Mouse (Mus musculus): ENCODE measurements at regions not wholly inside any gene's neighbourhood (a gene's known extent, or its start where the extent isn't known, plus 50 kb on each side); places are given as distances from the start of the nearest gene placed in this dataset.
"Not testable (repeated sequence)": the region's sequence is repeated elsewhere in the genome, so short reads cannot be mapped to it uniquely, and the experiment has no call there.

DNA sequence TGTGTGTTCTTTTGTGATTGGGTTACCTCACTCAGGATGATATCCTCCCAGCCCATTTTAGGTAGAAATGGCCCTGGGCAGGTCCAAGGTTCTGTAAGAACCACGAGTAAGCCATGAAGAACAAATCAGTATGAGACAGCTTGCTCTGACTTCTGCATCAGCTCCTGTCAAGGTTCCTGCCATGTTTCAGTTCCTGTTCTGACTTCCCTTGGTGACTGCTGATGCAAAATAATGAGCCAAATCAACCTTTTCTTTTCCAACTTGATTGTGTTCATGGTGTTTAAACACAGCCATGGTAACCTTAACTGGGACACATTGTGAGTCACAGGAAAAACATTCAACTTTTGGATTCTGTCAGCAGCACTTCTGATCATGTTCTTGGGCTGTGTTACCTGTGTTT is 667.4 kb upstream of the Igfbp7 start:
- no peak for DNase-seq (ENCODE audit: low spot score in 2 of 2)

DNA sequence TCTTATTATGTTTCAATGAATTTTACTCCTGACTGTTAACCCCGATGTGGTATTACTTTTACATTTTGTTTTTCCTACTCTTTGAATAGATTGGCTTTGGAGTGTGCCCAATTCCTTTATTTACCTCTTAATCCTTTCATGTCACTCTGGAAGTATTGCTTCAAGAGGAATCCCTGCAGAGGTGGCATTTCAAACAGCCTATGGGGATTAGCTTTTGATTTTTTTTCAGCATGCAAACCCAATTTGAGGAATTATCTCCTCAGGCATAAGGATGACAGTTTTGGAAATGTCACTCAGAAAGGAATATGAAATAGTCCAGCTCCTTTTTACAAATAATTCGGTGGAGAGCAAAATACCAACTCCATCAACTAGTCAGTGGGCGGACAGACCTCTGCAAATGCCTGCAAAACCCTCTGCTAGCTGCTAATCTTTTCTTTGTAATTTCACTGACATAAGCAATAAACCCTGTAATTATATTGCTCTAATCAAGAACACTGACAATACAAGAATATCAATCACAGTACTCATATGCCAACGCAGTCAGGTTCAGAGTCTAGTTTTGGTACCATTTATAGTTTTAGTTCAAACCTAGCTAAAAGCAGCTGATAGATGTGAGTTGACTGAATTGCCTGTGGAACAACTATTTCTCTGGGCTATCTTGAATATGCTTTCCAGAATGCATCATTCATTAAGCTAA is 624.9 kb upstream of the Igfbp7 start:
- no peak for DNase-seq (ENCODE audit: low spot score in 2 of 2)

DNA sequence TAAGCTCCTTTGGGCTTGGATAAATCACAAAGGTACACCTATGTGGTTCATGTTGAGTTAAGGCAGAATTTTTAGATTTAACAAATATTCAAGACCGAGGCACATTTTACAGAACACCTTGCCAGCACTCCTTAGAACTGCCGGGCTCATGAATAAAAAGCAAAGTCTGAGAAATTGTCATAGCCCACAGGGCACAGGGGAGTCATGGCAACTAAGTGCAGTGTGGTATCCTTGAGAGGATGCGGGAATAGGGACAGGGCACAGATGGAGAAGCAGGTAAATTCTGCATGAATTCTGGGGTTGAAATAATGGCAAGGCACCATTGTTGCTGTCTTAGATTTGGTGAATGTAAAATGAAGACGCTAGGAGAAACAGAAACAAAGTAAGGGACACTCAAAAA is 609.7 kb upstream of the Igfbp7 start:
- no peak for DNase-seq (ENCODE audit: low spot score in 2 of 2)

DNA sequence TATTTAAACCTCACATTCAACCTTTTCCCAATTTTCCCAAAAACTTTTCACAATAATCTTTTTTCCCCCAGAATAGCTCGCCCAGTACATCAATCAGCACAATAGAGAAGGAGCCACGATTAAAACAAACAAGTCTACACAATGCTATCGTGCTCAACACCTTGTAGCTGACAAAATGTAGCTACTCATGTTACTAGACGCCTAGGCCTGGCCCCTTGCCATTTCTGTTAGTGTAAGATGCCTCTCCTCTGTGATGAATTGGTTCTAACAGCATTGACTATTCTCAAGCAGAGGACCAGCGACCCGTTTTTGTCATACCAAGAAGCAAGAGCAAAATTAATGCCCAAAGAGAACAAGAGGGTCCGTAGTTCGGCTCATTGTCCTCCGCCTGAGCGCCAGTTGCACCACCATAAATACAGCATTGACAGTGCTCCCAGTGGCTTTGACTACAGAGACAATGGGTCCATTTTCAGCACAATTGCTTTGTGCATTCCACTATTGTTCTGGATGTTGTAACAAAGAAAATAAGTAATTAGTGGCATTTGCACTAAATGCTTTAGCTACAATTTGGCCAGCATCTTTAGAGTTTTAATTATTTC is 578.7 kb upstream of the Igfbp7 start:
- DNase-seq (ENCODE audit: low spot score in 2 of 2): no peak

DNA sequence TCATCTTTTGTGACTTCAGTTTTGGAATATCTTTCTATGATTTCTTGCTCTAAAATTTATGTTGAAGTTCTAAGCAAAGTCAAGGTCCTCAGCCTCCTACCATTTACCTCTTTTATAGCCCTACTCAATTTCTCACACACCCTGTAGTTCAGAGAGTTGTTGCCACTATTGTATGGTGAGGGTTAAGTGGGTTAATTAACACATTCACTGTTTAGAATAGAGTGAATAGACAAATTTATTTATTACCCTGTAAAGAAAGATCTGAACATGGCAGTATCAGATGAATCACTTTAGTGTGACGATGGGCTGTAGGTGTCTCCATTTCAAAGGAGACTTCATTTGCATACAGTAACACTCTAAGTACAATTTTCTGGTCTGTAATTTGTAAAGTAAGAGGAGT is 577.4 kb upstream of the Igfbp7 start:
- no peak for DNase-seq (ENCODE audit: low spot score in 2 of 2)

DNA sequence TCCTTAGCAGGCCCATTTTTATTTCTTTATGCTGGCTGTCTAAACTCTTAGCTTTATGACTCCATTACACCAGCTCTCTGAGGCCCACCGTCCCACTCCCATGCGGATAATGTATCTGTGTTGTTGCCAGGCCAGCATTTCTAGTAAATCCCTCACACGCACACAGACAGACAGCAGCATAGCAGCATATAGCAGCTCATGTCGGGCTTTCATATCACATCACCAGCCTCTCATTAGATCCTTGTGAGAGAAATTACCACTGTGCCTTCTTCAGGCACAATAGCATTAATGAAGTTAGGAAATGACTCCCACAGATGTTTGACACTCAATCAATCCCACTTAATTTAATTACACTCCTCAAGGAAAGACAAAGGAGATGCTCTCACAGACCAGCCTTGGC is 532.2 kb upstream of the Igfbp7 start:
- DNase-seq (ENCODE audit: low spot score in 2 of 2): not testable (repeated sequence)

DNA sequence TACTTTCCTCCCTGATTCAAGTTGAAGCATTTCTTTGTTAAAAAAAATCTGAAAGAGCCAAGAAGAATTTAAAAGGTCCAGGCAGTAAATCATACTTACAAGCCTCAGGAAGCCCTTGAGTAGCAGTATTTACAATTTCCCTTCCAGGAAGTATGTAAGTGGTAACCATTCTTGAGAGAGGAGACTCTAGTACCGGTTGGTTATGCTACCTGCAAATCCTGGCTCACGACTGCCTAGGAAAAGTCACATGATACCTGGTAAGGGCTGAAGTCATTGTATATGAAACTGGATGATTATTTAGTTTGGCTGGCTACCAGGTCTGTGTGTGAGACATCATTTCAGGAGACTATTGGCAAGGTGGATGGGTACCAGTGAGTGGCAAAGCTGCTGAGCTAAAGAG is 524.0 kb upstream of the Igfbp7 start:
- DNase-seq (ENCODE audit: low spot score in 2 of 2): no peak

DNA sequence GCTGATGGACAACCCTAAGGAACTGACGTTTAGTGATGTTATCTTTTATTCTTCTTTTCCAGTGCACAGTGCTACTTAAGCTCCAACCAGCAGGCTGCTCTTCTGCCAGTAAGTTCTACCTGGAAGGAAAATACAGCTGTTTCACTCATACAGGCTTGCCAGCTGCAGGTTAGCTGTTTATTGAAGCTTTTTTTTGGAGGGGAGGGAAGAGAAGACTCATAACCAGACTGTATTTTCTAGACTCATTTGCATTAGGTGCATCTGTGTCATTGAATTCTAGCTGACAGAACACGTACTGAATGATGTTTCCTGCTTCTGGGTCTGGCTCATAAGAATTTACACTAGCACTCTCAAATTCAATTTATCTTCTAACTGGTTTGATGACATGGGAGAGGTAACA is 513.3 kb upstream of the Igfbp7 start:
- DNase-seq (ENCODE audit: low spot score in 2 of 2): no peak

DNA sequence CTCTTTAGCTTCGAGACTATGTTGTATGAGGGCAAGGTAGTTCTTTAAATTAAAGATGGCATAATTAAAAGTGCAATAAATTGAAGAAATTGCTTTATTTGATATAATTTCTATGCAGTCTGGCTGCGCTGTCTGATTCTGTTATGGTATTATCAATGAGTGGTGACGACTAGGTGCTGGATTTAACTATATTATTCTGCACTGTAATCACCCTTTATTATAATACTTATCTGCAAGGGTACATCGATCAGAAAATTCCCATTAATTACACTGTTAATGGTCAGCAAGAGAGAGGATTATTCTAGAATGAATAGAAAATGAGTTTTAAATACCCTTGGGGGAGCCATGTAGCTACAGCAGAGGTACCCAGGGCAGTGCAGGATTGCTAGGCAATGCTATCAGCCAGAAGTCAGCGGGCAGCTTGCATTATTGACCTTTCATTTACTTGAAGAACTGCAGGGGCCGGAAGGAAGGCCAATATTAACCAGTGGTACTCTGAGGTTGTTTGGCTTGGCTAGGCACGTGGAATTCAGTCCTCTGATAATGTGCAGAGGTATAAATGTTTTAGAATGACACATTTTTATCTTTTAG is 509.3 kb upstream of the Igfbp7 start:
- no peak for DNase-seq (ENCODE audit: low spot score in 2 of 2)

DNA sequence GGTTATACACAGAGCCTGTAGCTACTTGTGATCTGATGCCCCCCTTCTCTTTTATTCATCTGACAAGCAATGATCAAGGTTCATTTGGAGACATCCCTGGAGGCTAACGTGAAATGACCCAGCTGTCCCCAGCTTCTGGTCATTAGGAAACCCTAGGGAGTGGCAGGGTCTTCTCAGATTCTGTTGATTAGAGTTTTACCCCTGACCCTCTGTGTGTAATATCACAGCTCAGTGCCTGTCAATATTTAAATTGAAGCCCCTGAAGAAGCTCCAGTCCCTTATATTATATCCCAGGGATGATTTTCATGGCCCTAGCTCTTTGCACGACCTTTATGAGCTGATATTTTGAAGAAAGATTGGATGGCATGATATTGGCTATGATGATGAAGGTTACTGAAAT is 508.5 kb upstream of the Igfbp7 start:
- no peak for DNase-seq (ENCODE audit: low spot score in 2 of 2)

DNA sequence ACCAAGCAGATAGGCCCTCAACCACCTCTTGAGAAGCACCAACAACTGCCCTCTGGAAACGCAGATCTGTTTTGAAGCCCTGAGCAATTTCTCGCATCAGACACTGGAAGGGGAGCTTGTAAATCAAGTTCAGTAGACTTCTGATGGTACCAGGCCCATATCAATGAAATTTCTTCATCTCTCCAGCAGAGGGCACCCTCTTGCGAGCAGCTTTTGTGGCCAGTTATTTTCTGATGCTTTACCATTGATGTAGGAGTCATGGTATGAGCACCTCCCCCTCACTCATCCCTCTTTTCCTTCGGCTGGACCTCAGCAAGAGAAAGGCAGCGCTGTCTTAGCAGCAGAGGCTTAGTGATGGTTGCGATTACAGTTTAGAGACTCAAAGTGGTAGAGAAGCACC is 501.4 kb upstream of the Igfbp7 start:
- peak; percentile 14 to 20 for DNase-seq (ENCODE audit: low spot score in 2 of 2)

DNA sequence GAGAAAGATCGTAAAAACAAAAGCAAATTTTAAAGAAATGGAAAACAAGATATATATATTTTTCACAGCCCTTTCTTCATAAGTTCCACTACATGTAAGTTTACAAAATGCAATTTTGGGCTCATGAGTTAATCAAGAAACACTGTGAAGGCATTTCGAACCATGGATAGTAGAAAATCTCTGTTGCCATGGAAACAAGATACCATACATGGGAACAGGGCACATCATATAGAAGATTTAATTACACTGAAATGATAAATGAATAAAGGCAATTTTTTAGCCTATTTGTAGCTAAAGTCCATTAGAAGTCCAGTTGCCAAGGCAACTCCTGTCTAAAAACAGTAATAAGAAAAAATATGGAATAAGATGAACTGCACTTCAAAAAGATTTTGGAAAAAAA is 484.2 kb upstream of the Igfbp7 start:
- DNase-seq (ENCODE audit: low spot score in 2 of 2): not testable (repeated sequence)

DNA sequence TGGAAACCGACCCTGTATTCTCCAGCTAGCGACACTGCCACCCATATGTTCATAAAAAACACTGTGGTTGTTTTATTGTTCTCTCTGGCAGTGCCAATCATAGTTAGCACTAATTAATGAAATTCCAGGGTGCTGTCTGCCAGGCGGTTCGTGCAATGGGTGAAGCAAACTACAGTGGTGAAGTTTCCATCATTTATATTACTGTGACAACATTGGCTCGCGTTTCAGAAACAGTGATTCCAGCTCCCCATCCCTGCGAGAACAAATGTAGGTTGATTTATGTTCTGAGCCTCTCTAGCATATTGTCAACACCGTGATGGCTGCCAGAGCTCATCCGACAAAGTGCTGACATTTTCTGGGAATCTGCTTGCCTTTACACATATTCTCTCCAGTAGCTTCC is 480.7 kb upstream of the Igfbp7 start:
- DNase-seq (ENCODE audit: low spot score in 2 of 2): peak; percentile 39 to 59

DNA sequence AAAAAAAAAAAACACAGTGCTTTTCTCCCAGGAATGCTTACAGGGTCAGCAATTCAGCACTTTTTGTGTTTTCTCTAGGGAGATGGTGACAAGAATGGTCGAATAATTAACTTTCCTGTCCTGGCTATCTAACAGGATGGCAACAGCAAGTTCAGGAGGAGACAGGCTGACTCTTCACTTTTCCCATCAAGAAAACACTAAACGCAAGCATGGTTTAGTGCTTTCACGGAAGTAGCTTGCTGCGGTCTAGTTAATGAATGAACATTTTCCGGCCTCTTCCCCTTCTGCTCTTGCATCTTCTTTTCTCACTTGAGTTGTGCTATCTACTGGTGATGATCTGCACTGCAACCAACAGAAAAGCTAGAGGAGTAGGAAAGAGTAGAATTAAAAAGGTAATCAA is 463.6 kb upstream of the Igfbp7 start:
- DNase-seq (ENCODE audit: low spot score in 2 of 2): no peak

DNA sequence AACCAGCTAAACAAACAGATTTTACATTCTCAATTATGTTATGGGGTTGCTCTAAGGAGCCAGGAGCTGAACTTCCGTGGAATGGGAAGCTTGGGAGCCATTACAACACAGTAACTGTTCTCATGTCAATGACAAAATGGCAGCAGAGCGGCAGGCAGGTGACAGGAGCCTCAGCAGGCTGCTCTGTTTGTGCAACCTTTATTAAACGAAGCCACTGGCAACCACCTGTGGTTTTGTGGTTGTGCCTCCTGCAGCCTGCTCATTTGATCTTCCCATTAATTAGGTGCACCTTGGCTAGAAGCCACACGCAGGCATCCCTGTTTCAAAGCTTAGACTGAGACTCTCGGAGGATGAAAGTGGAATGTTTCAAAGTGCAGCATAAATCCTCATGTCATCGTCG is 457.5 kb upstream of the Igfbp7 start:
- no peak for DNase-seq (ENCODE audit: low spot score in 2 of 2)

DNA sequence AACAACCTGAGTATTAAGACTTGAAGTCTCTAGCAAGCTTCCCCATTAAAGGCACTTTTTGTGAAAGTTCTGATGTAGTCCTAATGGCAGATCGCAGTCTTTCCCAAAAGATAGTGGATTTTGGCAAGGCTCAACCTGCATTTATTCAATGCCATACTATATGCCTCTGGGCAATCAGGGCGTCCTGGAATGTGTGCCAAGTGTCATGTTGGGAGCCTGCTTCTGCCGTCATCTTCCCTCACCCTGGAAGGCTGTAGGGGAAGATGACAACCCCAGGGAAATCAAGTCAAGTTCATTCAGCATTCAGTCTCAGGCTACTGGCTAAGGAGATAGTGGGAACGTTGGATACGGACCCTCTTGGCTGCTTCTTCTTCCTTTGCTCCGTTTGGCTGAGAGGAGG is 447.4 kb upstream of the Igfbp7 start:
- no peak for DNase-seq (ENCODE audit: low spot score in 2 of 2)

DNA sequence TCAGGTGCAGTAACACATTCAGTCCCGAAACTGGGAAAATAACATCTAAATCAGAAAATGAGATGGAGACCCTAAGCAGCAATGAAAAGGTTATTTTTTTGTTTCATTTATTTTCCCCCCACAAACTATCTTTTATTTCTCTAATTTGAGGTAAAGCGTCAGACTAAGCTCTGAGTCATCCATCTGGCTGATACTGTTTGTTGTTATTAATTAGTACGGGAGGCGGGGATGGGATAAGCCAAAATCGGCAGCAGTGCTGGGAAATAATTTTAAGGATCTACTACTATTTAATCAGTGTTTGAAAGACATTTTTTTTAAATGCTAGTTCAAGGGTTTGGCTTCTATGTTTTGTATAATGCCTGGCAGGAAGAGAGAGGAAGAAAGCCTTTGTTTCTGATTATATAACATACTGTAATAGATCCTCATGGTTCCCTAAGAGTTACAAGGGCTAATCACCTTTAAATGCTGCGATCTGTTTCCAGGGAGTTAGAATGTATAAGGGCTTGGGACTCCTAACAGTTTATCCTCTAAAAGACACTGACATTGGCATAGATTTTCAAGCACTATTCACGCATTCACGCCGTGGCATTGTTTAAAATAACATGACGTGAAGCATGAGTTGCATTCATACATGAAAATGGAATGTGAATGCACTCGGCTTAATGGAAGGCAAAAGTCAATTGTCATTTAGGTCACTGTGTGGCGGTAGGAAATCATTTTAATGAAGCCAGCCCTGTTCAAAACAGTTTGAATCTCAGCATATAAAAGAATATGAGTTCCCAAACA is 446.4 kb upstream of the Igfbp7 start:
- no peak for DNase-seq (ENCODE audit: low spot score in 2 of 2)

DNA sequence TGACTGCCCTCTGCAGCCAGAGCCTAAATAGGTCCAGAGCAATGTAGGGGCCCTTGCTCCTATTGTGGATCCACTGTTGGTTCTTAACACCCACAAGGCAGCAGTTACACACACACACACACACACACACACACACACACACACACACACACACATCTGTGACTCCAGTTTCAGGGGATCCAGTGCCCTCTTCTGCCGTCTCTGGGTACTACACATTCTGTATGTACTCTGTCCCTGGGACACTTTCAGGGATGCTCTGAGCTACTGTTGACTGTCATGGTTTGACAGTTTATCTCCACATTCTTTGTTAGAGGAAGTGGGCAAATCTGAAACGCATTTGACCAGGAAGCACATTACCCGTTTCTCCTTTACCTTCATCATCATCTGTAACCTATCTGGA is 443.8 kb upstream of the Igfbp7 start:
- DNase-seq (ENCODE audit: low spot score in 2 of 2): no peak

DNA sequence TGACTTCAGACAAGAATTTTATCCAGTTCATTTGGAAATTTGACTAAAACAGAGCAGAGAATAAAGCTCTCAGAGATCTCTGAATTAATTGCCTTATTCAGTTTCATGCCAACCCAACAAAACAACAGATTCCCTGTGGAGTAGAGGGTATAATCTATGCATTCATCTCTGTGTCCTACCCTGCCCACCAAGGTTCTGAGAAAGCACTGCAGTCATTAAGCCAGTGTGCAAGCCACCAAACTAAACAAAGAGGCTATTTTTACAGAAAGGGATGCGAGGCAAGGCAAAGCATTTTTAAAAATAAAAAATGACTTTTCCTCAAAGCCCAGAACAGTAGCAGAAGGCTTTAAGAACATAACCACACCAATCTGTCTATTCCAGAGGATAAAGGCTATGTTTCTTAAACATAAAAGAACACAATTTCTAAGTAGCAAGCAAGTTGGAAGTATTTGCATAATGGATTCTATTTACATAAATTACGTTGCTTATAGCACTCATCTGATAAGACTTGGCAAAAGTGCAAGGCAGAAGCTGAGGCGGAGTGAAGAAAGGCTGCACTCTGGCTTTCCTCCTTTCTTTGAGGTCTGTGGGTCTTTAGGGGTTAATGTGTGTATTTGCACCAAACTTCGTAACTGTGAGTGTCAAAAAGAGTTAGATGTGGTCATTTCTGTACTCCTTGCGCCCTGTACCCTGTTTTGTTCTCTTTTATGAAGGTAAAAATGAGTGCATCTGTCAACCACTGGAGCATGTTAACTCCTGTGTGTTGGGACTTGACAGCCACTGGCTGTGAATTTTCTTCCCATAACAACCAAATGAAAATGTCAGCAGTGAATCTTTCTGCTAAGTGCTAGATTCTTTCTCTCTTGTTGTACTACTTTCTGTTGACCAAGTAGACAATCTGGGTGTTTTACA is 430.6 kb upstream of the Igfbp7 start:
- peak; percentile 15 to 25 for DNase-seq (ENCODE audit: low spot score in 2 of 2)

DNA sequence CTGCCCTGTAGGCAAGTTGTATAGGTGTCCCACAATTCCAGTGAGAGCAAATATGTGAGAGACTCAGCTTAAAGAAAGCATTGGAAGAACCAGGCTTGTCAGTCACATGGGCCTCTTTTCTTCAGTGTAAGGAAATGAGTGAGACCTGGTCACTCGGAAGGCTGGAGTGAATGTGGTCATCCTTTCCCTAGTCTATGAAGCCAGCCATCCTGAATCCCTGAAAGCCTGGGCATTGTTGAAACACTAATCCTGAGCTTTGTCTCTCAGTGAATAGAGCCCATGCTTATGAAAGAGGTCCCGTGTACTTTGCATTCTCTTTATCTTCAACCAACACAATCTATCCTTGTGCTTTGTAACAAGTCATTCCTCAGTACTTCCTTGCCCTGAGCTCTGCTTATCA is 420.1 kb upstream of the Igfbp7 start:
- no peak for DNase-seq (ENCODE audit: low spot score in 2 of 2)

DNA sequence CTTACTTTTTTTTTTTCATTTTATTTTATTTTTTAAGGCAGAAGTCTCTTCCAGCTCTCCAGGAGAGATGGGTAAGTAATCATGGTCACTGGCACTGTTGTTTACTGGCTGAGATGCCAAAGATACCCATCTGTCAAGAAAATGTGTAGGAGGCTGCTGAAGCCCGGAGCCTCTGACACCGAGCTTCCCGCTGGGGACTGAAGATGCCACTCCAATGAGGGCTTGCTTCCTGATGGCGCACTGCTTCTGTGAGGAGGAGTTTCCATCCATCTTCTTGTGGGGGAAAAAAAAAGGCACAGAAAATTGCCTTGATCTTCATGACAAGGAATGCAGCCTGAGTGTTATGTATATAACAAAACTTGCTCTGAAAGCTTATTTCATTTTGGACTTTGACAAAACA is 418.2 kb upstream of the Igfbp7 start:
- DNase-seq (ENCODE audit: low spot score in 2 of 2): peak in 1 of 2 experiments; percentile 14
